17 mouse cellular contexts compared by ENCODE assay signal in the genomic region with DNA sequence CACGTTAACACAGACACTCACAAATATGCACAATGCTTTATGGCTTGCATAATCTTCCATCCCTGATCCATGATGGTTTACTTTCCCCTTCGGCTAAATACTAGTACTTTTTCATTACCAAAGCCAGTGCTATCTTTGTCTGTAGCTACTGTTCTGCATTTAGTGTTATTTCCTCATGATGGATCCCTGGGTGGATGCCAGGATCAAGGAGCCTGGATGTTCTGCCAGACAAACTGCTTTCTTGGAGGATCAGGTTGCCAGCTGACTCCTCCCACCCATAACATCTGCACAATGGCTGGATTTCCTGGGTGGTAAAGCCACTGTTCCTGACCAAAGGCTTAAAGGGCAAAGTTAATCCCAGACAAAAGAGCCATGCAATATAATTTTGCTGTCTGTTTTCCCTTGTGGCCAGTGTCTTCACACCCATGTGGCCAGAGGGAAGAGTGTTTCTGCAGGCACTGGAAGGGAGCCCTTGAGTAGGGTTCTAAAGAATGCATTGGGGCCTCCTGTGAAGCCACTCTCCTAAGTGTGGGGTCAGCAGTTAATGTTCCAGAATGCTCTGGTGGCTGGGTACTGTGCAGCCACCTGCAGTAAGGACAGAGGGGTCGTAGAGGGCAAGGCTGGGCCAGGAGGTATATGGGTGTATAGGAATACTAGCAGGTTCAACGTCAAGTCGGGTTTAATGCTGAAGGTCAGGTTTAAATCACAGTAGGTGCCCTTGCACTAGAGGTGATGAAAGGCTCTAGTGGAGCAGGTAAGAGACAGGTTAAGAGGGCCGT. TPM values are rescaled to one million over a fixed set of nuclear protein-coding genes. Genes with fewer than 3 reads are reported as not detected.
A peak's percentile ranks its signal among the peaks of the same experiment; 100 is the strongest.
DNase-seq lines count a peak whose midpoint lies in the region; ATAC-seq lines count a peak whose summit lies in the region.
"Had no signal": no experiment of that assay in that cellular context is flagged by ENCODE, and none has a peak within 500 bp of the region (broad histone marks: within the 10 kb centered on the region; RNA-seq: fewer than 3 reads in every experiment).

No protein-coding gene starts in this region.

- H3K4me1 ChIP-seq in heart, embryonic 10.5 days = no peaks in the 10 kb centered on the region
- H3K4me1 ChIP-seq in lung, embryonic 15.5 days = no peaks in the 10 kb centered on the region
- H3K4me1 ChIP-seq: neural tube, embryonic 12.5 days had no signal

- no peak overlapping the region for H3K9ac ChIP-seq in lung, embryonic 15.5 days
- H3K9ac ChIP-seq: embryonic facial prominence, embryonic 15.5 days; hindbrain, embryonic 13.5 days; neural tube, embryonic 12.5 days had no signal

- WGBS in heart, embryonic 10.5 days = 73% methylated on average over 6 of the region's 6 CpGs
- 64% methylated on average over 6 of the region's 6 CpGs for WGBS in lung, embryonic 15.5 days

- no peaks in the 10 kb centered on the region for H3K9me3 ChIP-seq in heart, embryonic 10.5 days
- H3K9me3 ChIP-seq in lung, embryonic 15.5 days = no peaks in the 10 kb centered on the region
- H3K9me3 ChIP-seq: embryonic facial prominence, embryonic 15.5 days; hindbrain, embryonic 13.5 days; neural tube, embryonic 12.5 days had no signal

- no peak overlapping the region for H3K27ac ChIP-seq in heart, embryonic 10.5 days
- H3K27ac ChIP-seq in lung, embryonic 15.5 days = no peak overlapping the region
- H3K27ac ChIP-seq: embryonic facial prominence, embryonic 15.5 days; hindbrain, embryonic 13.5 days; neural tube, embryonic 12.5 days had no signal

- H3K27me3 ChIP-seq in heart, embryonic 10.5 days (ENCODE audit: insufficient read depth, poor library complexity, severe bottlenecking) = peaks cover 10% of the 10 kb centered on the region
- no peaks in the 10 kb centered on the region for H3K27me3 ChIP-seq in lung, embryonic 15.5 days
- H3K27me3 ChIP-seq: embryonic facial prominence, embryonic 15.5 days; hindbrain, embryonic 13.5 days; neural tube, embryonic 12.5 days had no signal

- ATAC-seq in lung, embryonic 15.5 days (ENCODE audit: borderline replicate concordance, extremely low read depth, low FRiP score, low TSS enrichment) = peak; percentile 49
- ATAC-seq in granulocyte monocyte progenitor cell, adult 5-6 weeks (replicated peaks; ENCODE audit: poor library complexity, severe bottlenecking) = no peak
- ATAC-seq: CD4-positive, CD25-positive, alpha-beta regulatory T cell, adult 4 months had no signal

- H3K4me2 ChIP-seq in lung, embryonic 15.5 days = no peak overlapping the region
- H3K4me2 ChIP-seq: embryonic facial prominence, embryonic 15.5 days; hindbrain, embryonic 13.5 days; neural tube, embryonic 12.5 days had no signal

- H3K36me3 ChIP-seq in heart, embryonic 10.5 days = no peaks in the 10 kb centered on the region
- H3K36me3 ChIP-seq in lung, embryonic 15.5 days = no peaks in the 10 kb centered on the region
- H3K36me3 ChIP-seq: embryonic facial prominence, embryonic 15.5 days; neural tube, embryonic 12.5 days had no signal

- no peak overlapping the region for H3K4me3 ChIP-seq in heart, embryonic 10.5 days
- no peak overlapping the region for H3K4me3 ChIP-seq in lung, embryonic 15.5 days
- H3K4me3 ChIP-seq: embryonic facial prominence, embryonic 15.5 days; hindbrain, embryonic 13.5 days; neural tube, embryonic 12.5 days had no signal

- DNase-seq in heart, adult 18-20 months = peak; percentile 14 to 33
- DNase-seq in heart, embryonic 10.5 days (ENCODE audit: low spot score) = no peak
- no peak for DNase-seq in lung, postnatal 4 days
- peak; percentile 57 for DNase-seq in adipocyte (ENCODE audit: low spot score)
- DNase-seq in lung, postnatal 14 days = peak; percentile 31
- DNase-seq in thymus, postnatal 0 days (ENCODE audit: low spot score) = no peak
- DNase-seq: cerebellum, adult 8-10 months; right cerebral cortex, postnatal 4 days had no signal

RNA-seq across cellular contexts. Expression of a gene that starts 15.7 kb away (rescaled TPM):
- total RNA-seq in heart, adult 18-20 months (2021) = 1 to 10 TPM; 4.7 to 4.9 TPM
- 0.30 and 0.83 TPM in 2 replicates for polyA plus RNA-seq in heart, embryonic 10.5 days (2016; fragmentation: Nextera tagmentation; extraction: Ambion mirVana)
- 0.60 and 0.64 TPM in 2 replicates for polyA plus RNA-seq in lung, embryonic 15.5 days (2015; fragmentation: Nextera tagmentation; extraction: Ambion mirVana)
- total RNA-seq in granulocyte monocyte progenitor cell, adult 5-6 weeks (2014; fragmentation: Nextera tagmentation) = not detected in 2 replicates
- not detected in 2 replicates for total RNA-seq in granulocyte monocyte progenitor cell, adult 5-6 weeks (2017)
- polyA plus RNA-seq in thymus, postnatal 0 days (2015; fragmentation: Nextera tagmentation; extraction: Ambion mirVana) = 0.04 and 0.09 TPM in 2 replicates
- total RNA-seq: megakaryocyte-erythroid progenitor cell, adult 5-6 weeks had no signal
- polyA plus RNA-seq: CD4-positive, CD25-positive, alpha-beta regulatory T cell, adult 4 months; liver, adult 2 months had no signal

RNA-seq across cellular contexts. Expression of a gene that starts 44.3 kb away (rescaled TPM):
- total RNA-seq in heart, adult 18-20 months (2021) = 1 to 10 TPM; 2.8 to 2.9 TPM
- polyA plus RNA-seq in heart, embryonic 10.5 days (2016; fragmentation: Nextera tagmentation; extraction: Ambion mirVana) = 1.00 and 1.1 TPM in 2 replicates
- 0.70 and 1.1 TPM in 2 replicates for polyA plus RNA-seq in lung, embryonic 15.5 days (2015; fragmentation: Nextera tagmentation; extraction: Ambion mirVana)
- total RNA-seq in granulocyte monocyte progenitor cell, adult 5-6 weeks (2014; fragmentation: Nextera tagmentation) = not detected in 2 replicates
- not detected in 2 replicates for total RNA-seq in granulocyte monocyte progenitor cell, adult 5-6 weeks (2017)
- polyA plus RNA-seq in thymus, postnatal 0 days (2015; fragmentation: Nextera tagmentation; extraction: Ambion mirVana) = 1.3 and 2.3 TPM in 2 replicates
- total RNA-seq: megakaryocyte-erythroid progenitor cell, adult 5-6 weeks had no signal

RNA-seq across cellular contexts. Expression of a gene that starts 51.6 kb away (rescaled TPM):
- not detected for total RNA-seq in heart, adult 18-20 months (2021)
- not detected in 2 replicates for polyA plus RNA-seq in heart, embryonic 10.5 days (2016; fragmentation: Nextera tagmentation; extraction: Ambion mirVana)
- polyA plus RNA-seq in lung, embryonic 15.5 days (2015; fragmentation: Nextera tagmentation; extraction: Ambion mirVana) = 0.09 TPM in 1 of 2 replicates, not detected in the other
- not detected in 2 replicates for total RNA-seq in granulocyte monocyte progenitor cell, adult 5-6 weeks (2014; fragmentation: Nextera tagmentation)
- not detected in 2 replicates for total RNA-seq in granulocyte monocyte progenitor cell, adult 5-6 weeks (2017)
- not detected in 2 replicates for polyA plus RNA-seq in thymus, postnatal 0 days (2015; fragmentation: Nextera tagmentation; extraction: Ambion mirVana)
- total RNA-seq: liver, adult 2 months; megakaryocyte-erythroid progenitor cell, adult 5-6 weeks had no signal
- polyA plus RNA-seq: CD4-positive, CD25-positive, alpha-beta regulatory T cell, adult 4 months; embryonic facial prominence, embryonic 15.5 days; heart, embryonic 14.5 days; hindbrain, embryonic 13.5 days; liver, adult 2 months had no signal

Comparison
In these comparisons a context has a peak if more than half of its experiments do, and no peak if none do; other contexts are left out.
1. DNase-seq: peak in heart, adult 18-20 months (2 of 2), adipocyte (single experiment) and lung, postnatal 14 days (single experiment); none in heart, embryonic 10.5 days (single experiment), lung, postnatal 4 days (0 of 2) and thymus, postnatal 0 days (single experiment).